26 mouse cellular contexts compared by ENCODE assay signal in genomic region chr3:103627661-103628060, GRCm38 (mm10). TPM values are rescaled to one million over a fixed set of nuclear protein-coding genes. Genes with fewer than 3 reads are reported as not detected.
"Had no signal": no experiment of that assay in that cellular context is flagged by ENCODE, and none has a peak within 500 bp of the region (broad histone marks: within the 10 kb centered on the region; RNA-seq: fewer than 3 reads in every experiment).

No protein-coding gene starts in this region.

- DNase-seq: liver, postnatal 0 days; lung, adult 2 months; lung, postnatal 14 days; lung, postnatal 36 days; midbrain, embryonic 14.5 days; retina, postnatal 1 day; right cerebral cortex, adult 18-20 months; right cerebral cortex, postnatal 25 days; right cerebral cortex, postnatal 4 days; thymus, adult 2 months; thymus, postnatal 25 days; thymus, postnatal 4 days had no signal

- H3K9me3 ChIP-seq: liver, embryonic 15.5 days; lung, embryonic 15.5 days; midbrain, embryonic 12.5 days; neural tube, embryonic 13.5 days; neural tube, embryonic 15.5 days; stomach, embryonic 15.5 days had no signal

- H3K4me1 ChIP-seq: liver, embryonic 15.5 days had no signal

- H3K27me3 ChIP-seq: liver, embryonic 15.5 days; lung, embryonic 15.5 days; midbrain, embryonic 12.5 days; neural tube, embryonic 13.5 days; neural tube, embryonic 15.5 days; stomach, embryonic 15.5 days had no signal

- H3K36me3 ChIP-seq: liver, embryonic 15.5 days; lung, embryonic 15.5 days; midbrain, embryonic 12.5 days; neural tube, embryonic 13.5 days; neural tube, embryonic 15.5 days; stomach, embryonic 15.5 days had no signal

- H3K27ac ChIP-seq: liver, embryonic 15.5 days; lung, embryonic 15.5 days; midbrain, embryonic 12.5 days; neural tube, embryonic 13.5 days; neural tube, embryonic 15.5 days; stomach, embryonic 15.5 days; stomach, postnatal 0 days had no signal

- H3K4me3 ChIP-seq: liver, embryonic 15.5 days; lung, embryonic 15.5 days; midbrain, embryonic 12.5 days; myocyte; neural tube, embryonic 13.5 days; neural tube, embryonic 15.5 days; stomach, embryonic 15.5 days had no signal

- ATAC-seq: liver, postnatal 0 days; lung, postnatal 0 days; midbrain, embryonic 16.5 days had no signal

- H3K4me2 ChIP-seq: liver, embryonic 15.5 days; lung, embryonic 15.5 days; midbrain, embryonic 12.5 days; neural tube, embryonic 13.5 days; neural tube, embryonic 15.5 days; stomach, embryonic 15.5 days had no signal

- H3K9ac ChIP-seq: liver, embryonic 15.5 days; liver, postnatal 0 days; lung, embryonic 15.5 days; midbrain, embryonic 12.5 days; neural tube, embryonic 13.5 days; neural tube, embryonic 15.5 days; stomach, embryonic 15.5 days had no signal

RNA-seq across cellular contexts. Expression of gene Atg4a-ps, which starts 18.2 kb away (rescaled TPM):
- polyA plus RNA-seq: lung, adult 2 months; midbrain, embryonic 14.5 days; spleen, adult 2 months; testis, adult 2 months; thymus, adult 2 months had no signal

RNA-seq across cellular contexts. Expression of gene Syt6, which starts 52.6 kb away (rescaled TPM):
- total RNA-seq: megakaryocyte, adult 5-6 weeks; megakaryocyte-erythroid progenitor cell, adult 5-6 weeks had no signal
- polyA plus RNA-seq: liver, postnatal 0 days had no signal
